Mouse (Mus musculus) ES-E14 (cell line): ENCODE data around the gene Sypl. TPM values are rescaled to one million over a fixed set of nuclear protein-coding genes. Genes with fewer than 3 reads are reported as not detected.

Experiments used
- DNase-seq: peaks from one replicate; pipeline ENCODE4 v3.0.0-alpha.2; 2013; ENCODE audit warnings: low read depth, low spot score
- H3K27ac ChIP-seq: 2 replicates; pipeline ENCODE4 v1.5.1; 2012; ENCODE audit warnings: low read depth, mild to moderate bottlenecking, low read length, moderate library complexity, mixed read lengths; ENCODE audit not compliant: poor library complexity, insufficient read depth, severe bottlenecking
- H3K36me3 ChIP-seq: 2 replicates; pipeline ENCODE4 v1.6.1; 2012; ENCODE audit warnings: mild to moderate bottlenecking, low read length, moderate library complexity, mixed read lengths; ENCODE audit not compliant: control insufficient read depth, poor library complexity, insufficient read depth, severe bottlenecking
- H3K4me1 ChIP-seq, 2 experiments: fragments of 150-350 bp in 1 of 2; sonication (generic) in 1 of 2; 2 replicates each; pipeline ENCODE4 v1.6.1; 2012; ENCODE audit warnings: low read length in 2 of 2, mild to moderate bottlenecking in 1 of 2, mixed read lengths in 1 of 2; ENCODE audit not compliant: control insufficient read depth in 2 of 2, insufficient read depth in 2 of 2, poor library complexity in 1 of 2
- H3K4me3 ChIP-seq, 2 experiments: fragments of 150-350 bp in 1 of 2; sonication (generic) in 1 of 2; 2 replicates each; pipeline ENCODE4 v1.5.1; 2012; ENCODE audit warnings: low read length in 2 of 2, low read depth in 1 of 2, mild to moderate bottlenecking in 1 of 2, mixed read lengths in 1 of 2; ENCODE audit not compliant: insufficient read depth in 1 of 2, poor library complexity in 1 of 2, severe bottlenecking in 1 of 2
- H3K9ac ChIP-seq: 2 replicates; pipeline ENCODE4 v1.6.1; 2012; ENCODE audit warnings: low read depth, mild to moderate bottlenecking, low read length, mixed read lengths; ENCODE audit not compliant: poor library complexity, insufficient read depth, severe bottlenecking
- H3K9me3 ChIP-seq: fragments of 150-350 bp; sonication (generic); 2 replicates; pipeline ENCODE4 v1.6.1; 2012; ENCODE audit warnings: low read depth, mild to moderate bottlenecking, low read length; ENCODE audit not compliant: control insufficient read depth, insufficient read depth
- CHD2 ChIP-seq: IDR thresholded peaks from 2 replicates; pipeline ENCODE4 v1.6.1; 2014; ENCODE audit warnings: mild to moderate bottlenecking, low read depth, low read length, inconsistent platforms
- HCFC1 ChIP-seq: IDR thresholded peaks from 2 replicates; pipeline ENCODE4 v1.6.1; 2012; ENCODE audit warnings: low read length, inconsistent platforms, borderline replicate concordance; ENCODE audit not compliant: insufficient read depth
- MAFK ChIP-seq: IDR thresholded peaks from 2 replicates; pipeline ENCODE4 v1.6.1; 2014; ENCODE audit warnings: mild to moderate bottlenecking, low read depth, low read length, inconsistent platforms; ENCODE audit not compliant: insufficient read depth
- ZC3H11A ChIP-seq: IDR thresholded peaks from 2 replicates; pipeline ENCODE4 v1.6.1; 2012; ENCODE audit warnings: low read depth, mild to moderate bottlenecking, inconsistent platforms, low read length, borderline replicate concordance
- ZNF384 ChIP-seq: IDR thresholded peaks from 2 replicates; pipeline ENCODE4 v1.6.1; 2012; ENCODE audit warnings: low read depth, low read length, inconsistent platforms
- in situ Hi-C, 2 experiments: fragments of 600-800 bp; cut with MboI; formaldehyde crosslinking; loops; one replicate each; pipeline ENCODE4 v1.15.1; 2025; ENCODE audit warnings: low sequenced_read_pairs in 2 of 2, inconsistent platforms in 1 of 2; ENCODE audit not compliant: unreplicated experiment in 2 of 2
- total RNA-seq: library from RNA; depleted of rRNA; stranded (reverse); fragments of 300-350 nt; gene quantifications from 2 replicates; pipeline ENCODE4 v1.2.3, GENCODE M21; 2012

The Sypl gene
- total RNA-seq, 1 experiment: 29.2 TPM

GRCm38 (mm10) chr12:32930566-32930965 is 23.1 kb upstream of the Sypl start:
- peaks cover 0 to 11% of the 10 kb centered on the region in 2 experiments; a peak in 2 of 4 replicates for H3K4me1 ChIP-seq
- no peak overlapping the region for H3K4me3 ChIP-seq
- no peaks in the 10 kb centered on the region for H3K9me3 ChIP-seq
- H3K36me3 ChIP-seq: no peaks in the 10 kb centered on the region
- in situ Hi-C loops: no loop called here
- no peak overlapping the region for H3K9ac ChIP-seq
- DNase-seq: no peak
- no peak overlapping the region for H3K27ac ChIP-seq
- TF ChIP-seq CHD2: no peak
- TF ChIP-seq ZC3H11A: no peak
- no peak for TF ChIP-seq ZNF384
- TF ChIP-seq HCFC1: no peak
- no peak for TF ChIP-seq MAFK

DNA sequence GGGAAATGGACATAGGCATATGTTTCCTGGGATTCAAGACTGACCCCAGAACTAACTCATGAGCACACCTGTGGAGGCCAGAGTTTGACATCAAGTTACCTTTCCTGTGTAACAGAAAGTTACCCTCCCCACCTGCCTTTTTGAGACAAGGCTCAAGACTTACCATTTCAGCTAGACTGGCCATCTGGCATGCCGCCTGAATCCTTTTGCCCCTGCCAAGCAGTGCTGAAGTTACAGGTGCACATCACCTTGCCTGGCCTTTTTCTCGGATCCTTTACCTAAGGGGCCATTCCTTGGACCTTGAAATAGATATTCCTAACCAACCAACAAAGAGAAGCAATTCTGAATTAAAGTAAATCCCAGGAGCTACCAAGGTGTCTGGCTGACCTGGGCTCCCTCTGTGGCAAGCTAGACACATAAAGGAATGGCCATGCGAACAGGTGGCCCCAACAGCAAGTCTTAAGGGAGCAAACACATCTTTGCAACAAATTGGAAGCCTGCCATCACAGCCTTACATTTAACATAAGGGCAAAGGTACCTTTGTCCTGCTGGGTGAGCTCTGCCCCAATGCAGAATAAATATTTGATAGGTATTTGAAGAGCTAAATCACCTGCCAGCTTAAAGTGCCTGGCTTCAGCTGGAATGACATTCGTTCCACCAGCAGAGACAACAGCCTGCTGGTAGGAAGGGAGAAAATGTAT is 17.3 kb upstream of the Sypl start:
- no peaks in the 10 kb centered on the region for H3K4me1 ChIP-seq
- H3K4me3 ChIP-seq: no peak overlapping the region
- H3K9me3 ChIP-seq: no peaks in the 10 kb centered on the region
- no peak for DNase-seq
- no peak overlapping the region for H3K27ac ChIP-seq
- H3K9ac ChIP-seq: no peak overlapping the region
- in situ Hi-C loops: no loop called here
- TF ChIP-seq CHD2 (no peak), MAFK (no peak), HCFC1 (no peak), ZC3H11A (no peak), ZNF384 (no peak)
- H3K36me3 ChIP-seq: no peaks in the 10 kb centered on the region

- Histone ChIP-seq H3K4me1 (no peaks in the 10 kb centered on the region), H3K4me3 (no peak overlapping the region), H3K9me3 (no peaks in the 10 kb centered on the region), H3K9ac (no peak overlapping the region), H3K27ac (no peak overlapping the region), H3K36me3 (no peaks in the 10 kb centered on the region)
- in situ Hi-C loops: no loop called here
- TF ChIP-seq ZNF384 (no peak), HCFC1 (no peak), MAFK (no peak), CHD2 (no peak), ZC3H11A (no peak)
- DNase-seq: no peak
These were observed 12.6 kb upstream of the Sypl start for GRCm38 (mm10) chr12:32941141-32941540.

DNA sequence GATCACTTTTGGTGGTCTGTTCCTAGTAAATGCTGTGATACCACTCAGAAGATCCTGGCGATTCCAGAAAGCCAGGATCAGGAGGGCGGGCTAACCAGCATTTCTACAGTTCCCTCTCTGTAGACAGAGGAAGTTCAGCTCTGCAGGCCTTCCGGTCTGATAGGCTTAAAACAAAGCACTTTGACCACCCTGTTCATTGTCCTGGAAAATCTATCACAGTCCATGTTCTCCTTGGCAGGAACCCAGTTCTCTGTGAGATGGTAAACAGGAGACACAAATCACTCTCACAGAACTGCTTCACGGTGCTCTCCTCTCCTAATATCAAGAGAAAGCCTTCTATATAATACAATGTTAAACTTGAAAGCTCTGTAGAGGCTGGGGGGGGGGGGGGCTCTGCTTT is 10.3 kb upstream of the Sypl start:
- Histone ChIP-seq H3K9ac (no peak overlapping the region), H3K4me1 (no peaks in the 10 kb centered on the region), H3K27ac (no peak overlapping the region), H3K4me3 (no peak overlapping the region), H3K36me3 (no peaks in the 10 kb centered on the region), H3K9me3 (no peaks in the 10 kb centered on the region)
- TF ChIP-seq MAFK (no peak), HCFC1 (no peak), CHD2 (no peak), ZC3H11A (no peak), ZNF384 (no peak)
- in situ Hi-C loops: no loop called here
- DNase-seq: no peak

- no peaks in the 10 kb centered on the region for H3K9me3 ChIP-seq
- TF ChIP-seq ZC3H11A (no peak), MAFK (no peak), ZNF384 (no peak), HCFC1 (no peak), CHD2 (no peak)
- no peak overlapping the region for H3K9ac ChIP-seq
- no peak overlapping the region for H3K4me3 ChIP-seq
- H3K36me3 ChIP-seq: no peaks in the 10 kb centered on the region
- H3K27ac ChIP-seq: no peak overlapping the region
- in situ Hi-C loops: no loop called here
- no peaks in the 10 kb centered on the region for H3K4me1 ChIP-seq
- no peak for DNase-seq
These were observed 9.7 kb upstream of the Sypl start for GRCm38 (mm10) chr12:32943951-32944350.
